Mouse (Mus musculus): ENCODE results near the gene Col11a2. TPM values are rescaled to one million over a fixed set of nuclear protein-coding genes. Genes with fewer than 3 reads are reported as not detected.

Col11a2 gene
- polyA plus RNA-seq, 1 experiment, result 0.39 TPM

GRCm38 (mm10) chr17:34097272-34097671 lies 58.0 kb downstream of the Col11a2 start:
- 62% methylated on average over 5 of the region's 5 CpGs for WGBS
- TF ChIP-seq CTCF (conservative IDR thresholded peaks at IDR 0.05; ENCODE audit: insufficient read depth, insufficient read length, low read depth, low read length), result no peak
- TF ChIP-seq POLR2A (IDR thresholded peaks at IDR 0.05; ENCODE audit: low read depth, low read length), result no peak
- DNase-seq, result no peak

DNA sequence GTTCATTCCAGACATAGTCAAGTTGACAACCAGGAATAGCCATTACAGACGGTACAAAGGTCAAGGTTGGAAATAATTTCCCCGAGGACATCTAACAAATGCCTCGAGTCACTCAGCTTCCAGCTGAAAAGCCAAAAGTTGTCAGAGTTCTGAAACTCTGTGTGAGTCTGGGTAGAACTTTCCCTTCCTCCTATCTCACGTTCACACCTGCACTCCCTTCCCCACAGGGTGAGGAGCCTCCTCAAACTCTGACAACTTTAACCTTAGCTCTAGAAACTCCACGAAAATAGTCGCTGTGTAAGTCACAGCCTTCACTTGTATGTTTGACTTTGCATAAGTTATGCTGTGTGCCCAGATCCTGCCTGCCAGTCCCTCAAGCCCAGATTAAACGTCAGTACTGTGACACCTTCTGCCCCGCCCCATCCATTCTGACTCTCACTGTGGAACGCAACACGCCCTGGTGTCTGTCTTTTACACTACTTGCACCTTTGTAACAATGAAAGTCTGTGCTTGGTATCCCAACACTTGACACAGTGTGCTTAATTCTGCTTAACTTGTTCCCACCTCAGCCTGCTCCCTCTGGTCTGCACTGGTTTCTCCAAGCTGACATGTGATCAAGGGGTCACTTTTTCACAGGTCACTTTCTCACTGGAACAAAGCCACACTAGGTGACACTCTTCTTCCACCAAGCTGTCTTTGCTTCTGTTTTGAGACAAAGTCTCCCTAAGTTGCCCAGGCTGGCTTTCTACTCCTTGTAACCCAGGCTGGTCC lies 59.7 kb downstream of the Col11a2 start:
- peak; percentile 56 for DNase-seq
- peaks cover 8% of the 10 kb centered on the region; the same call in 1 of the 2 replicates for H3K4me1 ChIP-seq (ENCODE audit: control insufficient read depth, insufficient read depth, low read length)
- WGBS, result 31% methylated on average over 10 of the region's 10 CpGs
- peak overlapping the region; percentile 64 for H3K27ac ChIP-seq (ENCODE audit: insufficient read depth, low read depth, low read length)
- H3K36me3 ChIP-seq (ENCODE audit: control insufficient read depth, insufficient read depth, low read length), result no peaks in the 10 kb centered on the region
- no peak for TF ChIP-seq POLR2A (IDR thresholded peaks at IDR 0.05; ENCODE audit: low read depth, low read length)
- no peak for TF ChIP-seq CTCF (conservative IDR thresholded peaks at IDR 0.05; ENCODE audit: insufficient read depth, insufficient read length, low read depth, low read length)
- H3K4me3 ChIP-seq (ENCODE audit: insufficient read depth, low read depth, low read length), result no peak overlapping the region
- no peaks in the 10 kb centered on the region for H3K27me3 ChIP-seq (replicated peaks; ENCODE audit: control insufficient read depth, insufficient read depth, low read length)

More at GRCm38 (mm10) chr17:34097272-34097671, 58.0 kb downstream of the Col11a2 start:
- no peak overlapping the region for H3K27ac ChIP-seq (ENCODE audit: insufficient read depth, low read depth, low read length)
- no peaks in the 10 kb centered on the region for H3K27me3 ChIP-seq (replicated peaks; ENCODE audit: control insufficient read depth, insufficient read depth, low read length)
- H3K4me3 ChIP-seq (ENCODE audit: insufficient read depth, low read depth, low read length), result no peak overlapping the region
- H3K4me1 ChIP-seq (ENCODE audit: control insufficient read depth, insufficient read depth, low read length), result peaks cover 8% of the 10 kb centered on the region; the same call in 1 of the 2 replicates
- no peaks in the 10 kb centered on the region for H3K36me3 ChIP-seq (ENCODE audit: control insufficient read depth, insufficient read depth, low read length)

DNA sequence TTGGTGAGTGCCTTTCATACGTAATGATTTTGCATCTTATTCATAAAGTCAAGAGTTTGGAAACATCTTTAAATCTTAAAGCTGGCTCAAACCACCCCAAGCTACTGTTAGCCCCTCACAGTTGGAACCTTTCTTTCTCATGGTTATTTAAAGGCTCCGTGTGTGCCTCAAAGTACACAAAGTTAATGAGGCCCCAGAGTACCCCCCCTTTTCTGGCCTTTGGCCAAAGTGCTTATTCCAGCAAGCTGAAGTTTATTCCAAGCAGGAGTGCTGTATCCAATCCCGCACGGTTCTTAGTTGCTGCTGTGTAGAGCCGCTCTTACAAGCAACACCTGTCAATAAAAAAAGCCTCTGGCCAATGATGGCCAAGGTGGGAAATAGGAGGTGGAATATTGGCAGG lies 60.3 kb downstream of the Col11a2 start:
- Histone ChIP-seq H3K27me3 (replicated peaks; ENCODE audit: control insufficient read depth, insufficient read depth, low read length) (no peaks in the 10 kb centered on the region), H3K4me3 (ENCODE audit: insufficient read depth, low read depth, low read length) (no peak overlapping the region), H3K36me3 (ENCODE audit: control insufficient read depth, insufficient read depth, low read length) (no peaks in the 10 kb centered on the region), H3K27ac (ENCODE audit: insufficient read depth, low read depth, low read length) (peak overlapping the region; percentile 2; the same call in 1 of the 2 replicates), H3K4me1 (ENCODE audit: control insufficient read depth, insufficient read depth, low read length) (peaks cover 8% of the 10 kb centered on the region; the same call in 1 of the 2 replicates)
- TF ChIP-seq POLR2A (IDR thresholded peaks at IDR 0.05; ENCODE audit: low read depth, low read length), result no peak
- 35% methylated on average over 5 of the region's 5 CpGs for WGBS
- DNase-seq, result peak; percentile 67

DNA sequence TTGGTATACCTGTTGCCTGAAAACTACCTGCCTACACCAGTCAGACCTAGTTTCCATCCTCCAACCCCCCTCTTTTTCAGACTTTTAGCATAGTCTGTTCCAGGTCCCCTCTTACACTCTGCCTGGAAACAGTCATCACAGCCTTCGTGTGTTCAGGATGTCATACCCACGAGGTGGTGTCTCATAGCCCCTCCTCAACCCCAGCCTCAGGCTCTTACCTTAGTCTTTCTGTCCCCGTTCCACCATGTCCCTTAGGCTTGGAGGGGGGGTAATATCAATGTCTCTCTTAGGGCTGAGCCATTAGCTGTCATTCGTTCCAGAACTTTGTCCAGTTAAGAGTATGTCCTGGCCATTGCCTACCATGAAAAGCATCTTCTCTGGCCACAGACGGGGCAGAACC lies 61.9 kb downstream of the Col11a2 start:
- no peak for DNase-seq
- 28% methylated on average over 5 of the region's 5 CpGs for WGBS
- TF ChIP-seq CTCF (conservative IDR thresholded peaks at IDR 0.05; ENCODE audit: insufficient read depth, insufficient read length, low read depth, low read length) (no peak), POLR2A (IDR thresholded peaks at IDR 0.05; ENCODE audit: low read depth, low read length) (no peak)
- Histone ChIP-seq H3K4me1 (ENCODE audit: control insufficient read depth, insufficient read depth, low read length) (peaks cover 8% of the 10 kb centered on the region; the same call in 1 of the 2 replicates), H3K4me3 (ENCODE audit: insufficient read depth, low read depth, low read length) (no peak overlapping the region), H3K36me3 (ENCODE audit: control insufficient read depth, insufficient read depth, low read length) (no peaks in the 10 kb centered on the region), H3K27ac (ENCODE audit: insufficient read depth, low read depth, low read length) (no peak overlapping the region), H3K27me3 (replicated peaks; ENCODE audit: control insufficient read depth, insufficient read depth, low read length) (no peaks in the 10 kb centered on the region)

DNA sequence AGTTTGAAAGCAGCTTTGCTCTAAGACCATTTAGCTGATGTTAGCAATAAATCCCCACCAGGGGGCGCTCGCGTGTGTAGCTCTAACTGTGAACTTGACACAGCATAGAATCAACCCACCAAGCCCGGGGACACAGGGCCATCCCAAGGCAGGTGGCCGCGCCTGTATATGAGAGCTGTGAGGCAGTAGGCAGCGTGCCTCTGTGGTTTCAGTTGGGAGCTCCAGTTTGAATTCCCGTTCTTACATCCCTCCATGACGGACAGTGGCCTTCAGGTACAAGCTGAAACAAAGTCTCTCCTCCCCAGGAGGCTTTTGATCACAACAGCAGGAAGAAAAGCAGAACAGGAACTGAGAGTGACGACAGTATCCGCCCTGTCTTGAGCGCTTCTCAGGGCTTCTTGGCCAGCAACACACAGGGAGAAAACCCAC lies 62.4 kb downstream of the Col11a2 start:
- Histone ChIP-seq H3K4me1 (ENCODE audit: control insufficient read depth, insufficient read depth, low read length) (peaks cover 8% of the 10 kb centered on the region; the same call in 1 of the 2 replicates), H3K27ac (ENCODE audit: insufficient read depth, low read depth, low read length) (no peak overlapping the region), H3K4me3 (ENCODE audit: insufficient read depth, low read depth, low read length) (peak overlapping the region; percentile 4; the same call in 1 of the 2 replicates), H3K27me3 (replicated peaks; ENCODE audit: control insufficient read depth, insufficient read depth, low read length) (no peaks in the 10 kb centered on the region), H3K36me3 (ENCODE audit: control insufficient read depth, insufficient read depth, low read length) (no peaks in the 10 kb centered on the region)
- DNase-seq, result peak; percentile 94
- no peak for TF ChIP-seq POLR2A (IDR thresholded peaks at IDR 0.05; ENCODE audit: low read depth, low read length)
- peak; percentile 73 for TF ChIP-seq CTCF (conservative IDR thresholded peaks at IDR 0.05; ENCODE audit: insufficient read depth, insufficient read length, low read depth, low read length)
- 9% methylated on average over 12 of the region's 12 CpGs for WGBS

DNA sequence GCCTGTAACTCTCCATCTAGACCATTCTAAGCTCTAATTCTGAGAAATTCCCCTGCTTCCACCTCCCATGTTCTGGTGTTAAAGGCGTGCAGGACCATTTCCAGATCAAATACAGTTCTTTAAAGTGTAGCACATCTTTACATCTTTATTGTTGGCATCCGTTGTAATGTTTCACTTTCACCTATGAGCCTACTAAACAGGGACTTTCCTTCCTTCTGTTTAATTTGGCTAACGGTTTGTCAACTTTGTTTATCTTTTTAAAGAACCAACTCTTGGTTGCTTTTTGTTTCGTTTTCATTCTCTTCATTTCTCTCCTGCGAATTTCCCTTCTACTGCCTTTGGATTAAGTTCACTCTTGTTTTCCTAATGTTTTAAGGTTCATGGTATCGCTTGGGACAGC lies 63.6 kb downstream of the Col11a2 start:
- DNase-seq, result no peak
- 60% methylated on average over 6 of the region's 6 CpGs for WGBS

GRCm38 (mm10) chr17:34104804-34105203 lies 65.6 kb downstream of the Col11a2 start:
- Histone ChIP-seq H3K27me3 (replicated peaks; ENCODE audit: control insufficient read depth, insufficient read depth, low read length) (no peaks in the 10 kb centered on the region), H3K4me3 (ENCODE audit: insufficient read depth, low read depth, low read length) (no peak overlapping the region), H3K27ac (ENCODE audit: insufficient read depth, low read depth, low read length) (no peak overlapping the region), H3K4me1 (ENCODE audit: control insufficient read depth, insufficient read depth, low read length) (peaks cover 2% of the 10 kb centered on the region; the same call in 1 of the 2 replicates), H3K36me3 (ENCODE audit: control insufficient read depth, insufficient read depth, low read length) (no peaks in the 10 kb centered on the region)
- TF ChIP-seq POLR2A (IDR thresholded peaks at IDR 0.05; ENCODE audit: low read depth, low read length), result no peak
- no peak for TF ChIP-seq CTCF (conservative IDR thresholded peaks at IDR 0.05; ENCODE audit: insufficient read depth, insufficient read length, low read depth, low read length)
- DNase-seq, result no peak
- 72% methylated on average over 9 of the region's 9 CpGs for WGBS

More for the DNA sequence above, 63.6 kb downstream of the Col11a2 start:
- H3K36me3 ChIP-seq (ENCODE audit: control insufficient read depth, insufficient read depth, low read length), result no peaks in the 10 kb centered on the region
- no peaks in the 10 kb centered on the region for H3K27me3 ChIP-seq (replicated peaks; ENCODE audit: control insufficient read depth, insufficient read depth, low read length)
- H3K4me3 ChIP-seq (ENCODE audit: insufficient read depth, low read depth, low read length), result no peak overlapping the region
- no peak overlapping the region for H3K27ac ChIP-seq (ENCODE audit: insufficient read depth, low read depth, low read length)
- H3K4me1 ChIP-seq (ENCODE audit: control insufficient read depth, insufficient read depth, low read length), result peaks cover 8% of the 10 kb centered on the region; the same call in 1 of the 2 replicates
- TF ChIP-seq POLR2A (IDR thresholded peaks at IDR 0.05; ENCODE audit: low read depth, low read length) (no peak), CTCF (conservative IDR thresholded peaks at IDR 0.05; ENCODE audit: insufficient read depth, insufficient read length, low read depth, low read length) (no peak)
